Mouse (Mus musculus) frontal cortex, postnatal 36 days (tissue): ENCODE results near the gene Tcp11l1.

Source experiments
- DNase-seq, 2 experiments: peaks; one replicate each; pipeline ENCODE4 v3.0.0; 2022; ENCODE audit warnings: low spot score in 2 of 2

The Tcp11l1 gene

DNA sequence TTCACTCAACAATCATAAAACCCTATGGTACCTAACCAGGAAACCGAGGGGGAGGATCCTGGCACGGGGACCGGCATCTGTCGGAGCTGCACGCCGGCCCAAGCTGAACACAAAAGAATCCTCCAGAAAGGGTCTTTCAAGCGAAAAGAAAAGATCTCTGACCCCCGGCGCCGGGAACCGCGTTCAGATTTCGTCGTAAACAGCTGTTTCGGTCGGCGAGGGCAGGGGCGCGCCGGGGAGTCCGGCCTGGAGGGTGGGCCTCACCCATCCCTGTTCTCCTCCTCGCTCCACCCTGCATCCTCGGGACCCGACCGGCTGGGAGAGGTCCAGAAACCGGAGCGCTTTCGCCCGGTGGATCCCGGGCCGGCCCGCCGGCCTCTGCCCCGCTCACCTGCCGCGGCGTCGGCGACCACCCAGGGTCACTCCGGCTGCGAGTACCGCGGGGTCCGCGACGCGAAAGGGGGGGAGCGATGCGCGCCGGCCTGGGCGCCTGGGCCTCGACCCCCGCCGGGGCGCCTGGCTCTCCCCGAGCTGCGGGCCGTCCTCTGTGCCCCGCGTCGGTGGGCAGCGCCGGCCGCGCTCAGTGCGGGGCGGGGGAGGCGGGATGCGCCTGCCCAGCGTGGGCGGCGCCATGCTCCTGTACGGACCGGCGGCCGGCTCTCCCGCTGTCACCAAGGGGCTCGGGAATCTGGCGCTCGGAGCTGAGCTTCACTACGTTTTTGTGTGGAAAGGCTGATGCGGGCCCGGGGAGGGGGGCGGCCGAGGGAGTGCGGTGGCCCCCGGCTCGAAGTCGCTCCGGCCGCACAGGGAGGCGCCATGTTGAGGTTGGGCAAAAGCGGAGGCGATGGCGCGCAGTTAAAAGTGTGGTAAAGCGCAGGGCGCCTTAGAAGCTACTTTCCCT lies at the start of gene Tcp11l1:
TSS of gene Tcp11l1 (minus strand) at position 585 of the 901 bp plus-strand sequence.
- DNase-seq, result peak; percentile 72 to 74

- DNase-seq, result no peak
Measured at GRCm38 (mm10) chr2:104750611-104751010, 38.6 kb upstream of the Tcp11l1 start.

- DNase-seq, result no peak
Measured at GRCm38 (mm10) chr2:104748652-104749183, 36.7 kb upstream of the Tcp11l1 start.

DNA sequence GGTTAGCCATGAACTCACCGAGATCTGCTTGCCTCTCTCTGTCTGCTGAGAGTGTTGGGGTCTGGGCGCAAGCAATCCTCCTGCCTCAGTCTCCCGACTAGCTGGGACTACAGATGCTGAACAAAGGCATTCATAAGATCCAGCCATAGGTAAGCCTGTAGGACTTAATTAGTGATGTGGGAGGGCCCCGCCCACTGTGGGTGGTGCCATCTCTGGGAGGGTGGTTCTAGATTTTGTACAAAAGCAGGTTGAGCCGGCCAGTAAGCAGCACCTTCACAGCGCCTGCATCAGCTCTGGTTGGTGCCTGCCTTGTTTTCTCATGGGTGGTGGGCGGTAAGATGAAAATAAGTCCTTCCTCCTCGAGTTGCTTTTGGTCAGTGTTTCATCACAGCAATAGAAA lies 34.3 kb upstream of the Tcp11l1 start:
- no peak for DNase-seq

DNA sequence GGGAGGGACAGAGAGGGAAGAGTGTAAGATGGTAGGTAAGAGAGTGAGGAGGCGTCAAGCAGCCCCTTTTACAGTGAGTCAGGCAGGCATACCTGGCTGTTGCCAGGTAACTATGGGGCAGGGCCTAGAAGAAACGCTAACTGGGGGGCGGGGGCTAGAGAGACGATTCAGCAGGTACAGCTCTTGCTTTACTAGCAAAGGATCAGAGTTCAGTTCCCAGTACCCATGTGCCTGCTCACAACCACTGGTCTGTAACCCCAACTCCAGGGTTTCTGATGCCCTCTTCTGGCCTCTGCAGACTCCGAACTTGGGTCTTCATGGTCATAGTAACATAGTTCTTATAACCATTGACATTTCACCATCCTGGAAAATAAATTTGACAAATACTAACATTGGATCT lies 32.0 kb upstream of the Tcp11l1 start:
- no peak for DNase-seq

DNA sequence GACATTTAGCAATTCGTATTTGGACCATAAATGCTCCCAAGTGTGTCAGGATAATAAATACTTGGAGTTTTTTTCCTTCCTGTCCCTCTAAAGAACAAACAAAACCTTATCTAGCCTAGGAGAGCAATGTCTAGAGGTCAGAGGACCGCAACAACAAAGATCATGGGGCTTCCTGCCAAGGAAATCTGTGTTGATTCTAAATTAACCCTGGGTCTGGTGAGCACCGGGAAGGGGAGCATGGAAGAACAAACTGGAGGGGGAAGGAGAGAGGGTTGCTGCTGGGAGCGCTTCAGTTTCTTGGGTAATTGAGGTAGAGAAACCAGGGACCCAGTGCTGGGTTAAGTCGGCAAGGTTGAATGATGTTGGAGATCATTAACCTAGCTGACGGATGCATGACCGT lies 31.2 kb upstream of the Tcp11l1 start:
- DNase-seq, result no peak

DNA sequence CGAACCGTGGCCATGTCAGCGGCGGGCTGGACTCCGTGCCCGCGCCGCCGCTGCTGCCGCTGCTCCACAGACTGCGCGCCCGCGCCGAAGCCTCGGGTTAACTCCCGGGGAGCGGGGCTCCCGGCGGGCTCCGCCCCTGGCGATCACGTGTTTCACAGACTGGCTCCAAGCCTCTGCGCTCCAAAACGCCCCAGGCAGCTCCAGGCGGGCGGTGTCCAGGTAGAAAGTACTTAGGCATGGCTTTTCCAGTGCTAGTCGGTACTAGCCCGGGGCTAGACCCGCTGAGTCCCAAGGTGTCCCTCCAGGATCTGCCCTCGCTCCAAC lies 30.7 kb upstream of the Tcp11l1 start, which contains the start of gene Depdc7:
TSS of gene Depdc7 (minus strand) at position 138 of the 324 bp plus-strand sequence.
- peak; percentile 78 to 81 for DNase-seq

- no peak for DNase-seq
Measured at GRCm38 (mm10) chr2:104741896-104742740, 30.1 kb upstream of the Tcp11l1 start.

DNA sequence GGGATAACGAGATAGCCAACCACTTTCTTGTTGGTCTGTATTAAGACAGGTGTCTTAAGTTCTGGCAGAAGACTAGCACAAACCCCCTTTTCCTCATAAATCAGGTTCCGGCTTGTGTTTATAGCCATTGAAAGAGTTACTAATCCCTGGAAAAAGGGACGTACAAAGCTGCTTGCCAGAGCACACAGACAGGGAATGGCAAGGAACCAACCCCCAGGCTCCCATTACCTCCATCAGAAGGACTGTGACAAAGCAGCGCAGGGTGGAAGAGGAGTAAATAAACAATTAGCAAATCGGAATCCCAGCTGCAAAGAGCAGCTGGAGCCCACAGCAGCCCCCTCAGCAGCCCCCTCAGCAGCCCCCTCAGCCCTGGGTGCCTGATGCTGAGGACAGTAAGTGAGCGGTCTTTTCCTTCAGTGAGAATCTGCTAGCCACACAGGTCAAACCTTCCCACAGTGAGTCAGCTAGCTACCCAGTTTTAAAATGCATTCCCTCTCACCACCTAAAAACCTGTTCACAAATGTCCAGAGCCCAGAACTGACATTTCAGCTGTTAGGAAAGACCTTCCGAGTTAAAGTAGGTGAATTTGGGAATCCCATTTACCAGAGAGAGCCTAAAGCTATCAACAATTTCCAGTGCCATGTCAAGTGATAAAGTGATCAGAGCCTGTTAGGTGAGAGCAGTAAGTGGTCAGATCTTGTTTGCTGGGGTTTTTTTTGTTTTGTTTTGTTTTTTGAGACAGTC lies 29.2 kb upstream of the Tcp11l1 start:
- DNase-seq, result no peak

DNA sequence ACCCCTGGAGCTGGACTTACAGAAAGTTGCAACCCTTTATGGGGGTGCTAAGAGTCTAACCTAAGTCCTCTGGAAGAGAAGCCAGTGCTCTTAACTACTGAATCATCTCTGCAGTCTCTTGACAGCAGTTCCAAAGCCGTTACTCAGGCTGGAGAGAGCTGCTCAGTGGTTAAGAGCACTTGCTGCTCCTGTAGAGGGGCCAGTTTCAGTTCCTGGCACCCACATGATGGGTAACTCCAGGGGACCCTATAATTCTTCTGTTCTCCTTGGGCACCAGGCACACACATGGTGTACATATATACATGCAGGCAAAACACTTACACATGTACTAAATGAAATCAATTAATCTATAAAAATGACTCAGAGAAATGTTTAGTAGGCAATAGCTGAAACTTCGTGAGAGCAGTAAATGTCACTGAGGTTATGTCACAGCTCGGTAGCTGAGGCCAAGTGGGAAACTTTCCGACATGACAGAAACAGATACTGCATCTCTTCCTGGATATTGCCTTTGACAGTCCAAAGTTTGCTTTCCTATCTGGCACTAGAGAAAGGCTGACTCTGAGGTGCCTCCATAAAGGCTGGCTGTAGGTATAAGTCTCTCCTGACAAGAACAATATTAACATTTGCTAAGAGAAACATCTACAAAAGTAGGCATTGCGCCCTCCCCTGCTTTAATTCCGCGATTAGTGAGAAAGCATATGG lies 28.4 kb upstream of the Tcp11l1 start:
- DNase-seq, result no peak

DNA sequence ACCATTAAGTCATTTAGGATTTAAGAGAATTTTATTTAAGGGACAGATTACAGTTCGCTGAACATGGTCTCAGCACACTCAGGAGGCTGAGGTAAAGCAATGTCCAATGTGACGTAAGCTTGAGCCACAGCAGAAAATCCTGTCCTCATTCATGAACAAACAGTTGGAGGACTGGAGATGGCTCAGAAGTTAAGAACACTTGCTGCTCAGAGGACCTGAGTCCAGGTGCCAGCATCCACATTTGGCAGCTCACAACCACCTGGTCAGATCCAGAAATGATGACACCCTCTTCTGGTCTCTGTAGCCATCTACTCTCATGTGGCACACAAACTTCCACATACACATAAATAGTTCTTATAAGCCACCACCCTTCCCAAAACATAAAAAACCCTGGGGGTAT lies 27.7 kb upstream of the Tcp11l1 start:
- DNase-seq, result no peak

GRCm38 (mm10) chr2:104736241-104736640 lies 24.3 kb upstream of the Tcp11l1 start:
- DNase-seq, result no peak

DNA sequence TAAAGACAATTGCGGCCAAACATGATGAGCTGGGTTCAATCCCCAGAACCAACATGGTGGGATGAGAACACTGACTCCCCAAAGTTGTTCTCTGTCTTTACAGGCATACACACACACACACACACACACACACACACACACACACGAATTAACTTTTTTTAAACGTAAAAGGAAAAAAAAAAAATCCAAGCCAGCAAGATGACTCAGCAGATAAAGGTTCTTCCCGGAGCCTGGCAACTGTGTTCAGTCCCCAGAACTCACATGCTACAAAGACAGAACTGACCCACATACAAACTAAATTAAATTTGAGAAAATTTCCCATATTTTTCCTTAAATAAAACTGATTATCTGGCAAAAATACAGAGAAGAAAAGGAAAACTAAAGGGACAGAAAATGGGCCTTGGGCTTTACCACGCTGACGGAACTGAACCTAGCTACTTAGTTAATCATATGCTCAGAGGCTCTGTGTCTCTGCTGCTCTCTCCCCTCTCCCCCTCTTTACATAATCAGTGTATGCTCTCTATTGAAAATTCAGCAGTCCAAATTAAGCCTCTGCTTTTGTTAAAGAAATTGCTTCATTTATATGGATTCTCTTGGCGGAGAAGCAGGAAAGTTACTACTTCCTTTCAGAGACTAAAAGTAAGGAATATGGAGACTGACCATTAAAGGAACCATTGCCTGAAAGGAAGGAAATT lies 20.7 kb upstream of the Tcp11l1 start:
- DNase-seq, result no peak

DNA sequence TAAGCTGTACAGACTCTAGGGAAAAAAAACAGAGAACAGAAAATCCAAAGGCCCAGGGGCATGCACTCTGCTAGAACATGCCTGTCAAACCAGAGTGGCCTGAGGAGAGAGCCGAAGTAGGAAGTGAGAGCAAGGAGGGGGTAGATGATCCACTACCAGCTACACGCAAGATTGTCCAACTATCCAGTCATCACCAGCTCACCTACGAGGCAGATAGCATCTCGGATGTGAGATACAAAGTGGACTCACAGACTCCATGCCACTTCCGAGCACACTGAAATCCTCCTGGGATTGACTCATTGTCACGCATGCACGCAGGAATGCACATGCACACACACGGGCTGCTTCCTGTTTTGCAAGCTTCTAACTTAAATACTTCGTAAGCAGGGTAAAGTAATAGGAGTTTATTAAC lies 20.1 kb upstream of the Tcp11l1 start:
- DNase-seq, result no peak

GRCm38 (mm10) chr2:104727369-104727768 lies 15.4 kb upstream of the Tcp11l1 start:
- no peak for DNase-seq

DNA sequence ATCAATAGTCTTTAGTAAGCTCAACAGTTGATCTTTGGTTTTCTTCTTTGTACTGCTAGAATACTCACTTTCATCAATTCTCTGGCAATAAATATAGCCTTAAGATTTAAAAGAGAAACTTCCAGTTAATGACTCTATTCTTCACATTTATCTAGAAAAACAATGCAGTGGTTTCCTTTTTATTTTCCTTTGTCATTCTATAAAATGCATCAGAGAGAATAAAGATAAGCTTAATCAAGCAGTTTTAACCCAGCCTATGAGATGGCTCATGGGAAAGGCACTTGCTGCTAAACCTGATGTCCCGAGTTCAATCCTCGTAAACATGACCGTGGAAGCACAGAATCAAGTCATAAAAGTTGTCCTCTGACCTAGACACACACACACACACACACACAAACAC lies 10.1 kb upstream of the Tcp11l1 start:
- no peak for DNase-seq

DNA sequence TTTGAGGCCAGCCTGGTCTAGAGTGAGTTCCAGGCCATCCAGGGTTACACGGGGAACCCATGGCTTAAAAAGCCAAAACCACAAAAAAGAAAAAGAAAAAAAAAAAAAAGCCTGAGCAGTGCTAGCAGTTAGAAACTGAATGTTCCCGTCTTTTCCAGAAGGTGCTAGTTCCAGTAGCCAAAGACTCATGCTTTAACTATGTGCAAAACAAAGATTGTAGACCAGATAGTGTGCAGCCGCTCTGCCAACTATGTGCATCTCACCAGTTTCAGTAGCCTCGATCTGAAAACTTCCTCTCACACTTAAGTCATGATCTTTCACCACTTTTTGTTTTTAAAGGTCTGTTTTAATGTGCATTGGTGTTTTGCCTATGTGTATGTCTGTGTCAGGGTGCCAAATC lies 5.9 kb upstream of the Tcp11l1 start:
- no peak for DNase-seq

- DNase-seq, result no peak
Measured at GRCm38 (mm10) chr2:104717231-104717735, 5.3 kb upstream of the Tcp11l1 start.

- DNase-seq, result no peak
Measured at GRCm38 (mm10) chr2:104716279-104716678, 4.3 kb upstream of the Tcp11l1 start, which contains the start of gene Pin1rt1. TSS of gene Pin1rt1 (minus strand) at chr2:104716379.

DNA sequence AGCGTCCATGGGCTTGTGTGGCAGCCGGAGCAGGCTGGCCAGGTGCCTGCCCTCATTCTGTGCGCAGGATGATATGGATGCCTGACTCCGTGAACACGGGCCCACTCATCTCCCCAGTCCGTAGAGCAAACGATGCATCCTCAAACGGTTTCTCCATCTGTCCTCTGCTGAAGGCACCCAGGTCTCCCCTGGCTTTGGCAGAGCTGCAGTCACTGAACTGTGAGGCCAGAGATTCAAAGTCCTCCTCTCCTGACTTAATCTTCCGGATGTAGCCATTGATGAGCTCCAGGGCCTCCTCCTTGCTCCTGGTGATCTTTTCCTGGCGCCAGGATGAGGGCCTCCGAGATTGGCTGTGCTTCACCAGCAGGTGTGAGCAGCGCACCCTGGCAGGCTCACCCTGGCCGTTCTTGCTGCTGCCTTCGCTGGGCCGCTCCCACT lies 2.3 kb upstream of the Tcp11l1 start:
- no peak for DNase-seq
